Mouse (Mus musculus) lung, postnatal 0 days (tissue): ENCODE measurements around the gene Myo19.

Source experiments
- CTCF ChIP-seq: IDR thresholded peaks from 2 replicates; pipeline ENCODE4 v1.5.1; 2016; ENCODE audit warnings: antibody characterized with exemption, mild to moderate bottlenecking
- EP300 ChIP-seq: IDR thresholded peaks from 2 replicates; pipeline ENCODE4 v1.6.1; 2016; ENCODE audit warnings: antibody characterized with exemption, mild to moderate bottlenecking, control low read depth

DNA sequence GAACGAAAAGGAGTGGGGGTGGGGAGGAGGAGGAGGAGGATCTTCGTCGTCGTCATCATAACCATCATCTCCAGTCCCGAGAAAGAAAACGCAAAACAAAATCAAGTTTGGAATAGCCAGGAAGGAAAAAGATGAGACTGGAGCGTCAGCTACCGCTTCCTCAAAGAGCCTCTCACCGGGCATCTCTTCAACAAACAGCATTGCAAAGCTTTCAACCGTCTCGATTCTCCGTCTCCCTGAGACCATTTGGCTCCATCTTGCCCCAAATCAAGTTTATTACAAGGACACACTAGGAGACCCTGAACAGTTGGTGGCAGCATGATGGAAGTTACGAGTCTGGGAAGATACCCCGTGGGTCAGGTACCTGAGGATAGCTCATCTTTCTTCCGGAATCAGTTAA, 77.2 kb downstream of the Myo19 start:
- no peak for TF ChIP-seq CTCF
- no peak for TF ChIP-seq EP300
